Mouse (Mus musculus) kidney, embryonic 16.5 days (tissue): Measurements from ENCODE around the gene Ptgs1. TPM values are rescaled to one million over a fixed set of nuclear protein-coding genes. Genes with fewer than 3 reads are reported as not detected.

Source experiments
- ATAC-seq: fragments of 200-750 bp; cut with Nextera tagmentation; 2 replicates; pipeline ENCODE4 v1.8.0; 2017; ENCODE audit warnings: moderate TSS enrichment; ENCODE audit not compliant: low FRiP score, low TSS enrichment
- H3K27ac ChIP-seq: fragments of 300-500 bp; sonication (generic); 2 replicates; pipeline ENCODE4 v1.5.1; 2014; ENCODE audit warnings: low read length
- H3K27me3 ChIP-seq: fragments of 300-500 bp; sonication (generic); 2 replicates; pipeline ENCODE4 v1.6.1; 2014; ENCODE audit warnings: low read length, control low read depth, mixed read lengths; ENCODE audit not compliant: insufficient read depth
- H3K36me3 ChIP-seq: fragments of 300-500 bp; sonication (generic); 2 replicates; pipeline ENCODE4 v1.6.1; 2014; ENCODE audit warnings: low read length, control low read depth, mixed read lengths; ENCODE audit not compliant: insufficient read depth
- H3K4me1 ChIP-seq: fragments of 300-500 bp; sonication (generic); 2 replicates; pipeline ENCODE4 v1.6.1; 2014; ENCODE audit warnings: low read length, control low read depth, mixed read lengths; ENCODE audit not compliant: insufficient read depth
- H3K4me2 ChIP-seq: fragments of 300-500 bp; sonication (generic); replicated peaks from 2 replicates; pipeline ENCODE4 v1.6.1; 2014; ENCODE audit warnings: low read depth, low read length
- H3K4me3 ChIP-seq: fragments of 300-500 bp; sonication (generic); 2 replicates; pipeline ENCODE4 v1.5.1; 2014; ENCODE audit warnings: mild to moderate bottlenecking, low read length
- H3K9ac ChIP-seq: fragments of 300-500 bp; sonication (generic); replicated peaks from 2 replicates; pipeline ENCODE4 v1.6.1; 2014; ENCODE audit warnings: low read length
- H3K9me3 ChIP-seq: fragments of 300-500 bp; sonication (generic); 2 replicates; pipeline ENCODE4 v1.6.1; 2016; ENCODE audit warnings: low read length, control low read depth
- WGBS: fragments of 180-500 bp; shearing (Covaris S2); extraction: QIAGEN DNeasy Blood & Tissue Kit; methylation state at CpG from one replicate; pipeline ENCODE4 v1.1.7; 2014; 5-methylcytosine and 5-hydroxymethylcytosine counted together
- polyA plus RNA-seq: library from polyadenylated mRNA; unstranded; fragments of >200 nt; fragmentation: Nextera tagmentation; extraction: Ambion mirVana; gene quantifications from 2 replicates; pipeline ENCODE4 v1.2.1, GENCODE M21; 2015

Ptgs1 gene
- polyA plus RNA-seq, 1 experiment from 2014 or later = 39.9 TPM

- WGBS = 22% methylated on average over 3 of the region's 3 CpGs
- H3K27me3 ChIP-seq = peaks cover 38% of the 10 kb centered on the region
These were observed 31.4 kb upstream of the Ptgs1 start for GRCm38 (mm10) chr2:36198882-36199262.

GRCm38 (mm10) chr2:36200813-36201212 is 29.4 kb upstream of the Ptgs1 start:
- no peak overlapping the region for H3K9ac ChIP-seq
- ATAC-seq = no peak
- 90% methylated on average over 2 of the region's 2 CpGs for WGBS
- no peak overlapping the region for H3K4me2 ChIP-seq
- no peaks in the 10 kb centered on the region for H3K9me3 ChIP-seq
- no peak overlapping the region for H3K4me3 ChIP-seq
- no peaks in the 10 kb centered on the region for H3K36me3 ChIP-seq
- peaks cover 49% of the 10 kb centered on the region for H3K27me3 ChIP-seq
- no peak overlapping the region for H3K27ac ChIP-seq
- peaks cover 26% of the 10 kb centered on the region for H3K4me1 ChIP-seq

More at GRCm38 (mm10) chr2:36198882-36199262, 31.4 kb upstream of the Ptgs1 start:
- Histone ChIP-seq H3K4me1 (peaks cover 26% of the 10 kb centered on the region), H3K27ac (peak overlapping the region; percentile 36; the same call in 1 of the 2 replicates), H3K9me3 (no peaks in the 10 kb centered on the region), H3K4me3 (no peak overlapping the region), H3K36me3 (no peaks in the 10 kb centered on the region), H3K4me2 (peak overlapping the region; percentile 34), H3K9ac (no peak overlapping the region)
- ATAC-seq = no peak

- no peaks in the 10 kb centered on the region for H3K9me3 ChIP-seq
- 22% methylated on average over 18 of the region's 18 CpGs for WGBS
- H3K4me1 ChIP-seq = peaks cover 26% of the 10 kb centered on the region
- H3K27me3 ChIP-seq = peaks cover 49% of the 10 kb centered on the region
- peak overlapping the region; percentile 50 for H3K4me3 ChIP-seq
- peak overlapping the region; percentile 83 for H3K4me2 ChIP-seq
- no peak overlapping the region for H3K9ac ChIP-seq
- no peak overlapping the region for H3K27ac ChIP-seq
- no peak for ATAC-seq
- no peaks in the 10 kb centered on the region for H3K36me3 ChIP-seq
These were observed 28.2 kb upstream of the Ptgs1 start for GRCm38 (mm10) chr2:36201756-36202610.

GRCm38 (mm10) chr2:36202611-36202880 is 27.7 kb upstream of the Ptgs1 start:
- ATAC-seq = no peak

GRCm38 (mm10) chr2:36203011-36203825 is 27.0 kb upstream of the Ptgs1 start:
- ATAC-seq = peak; percentile 55; the same call in 1 of the 2 replicates
- H3K9me3 ChIP-seq = no peaks in the 10 kb centered on the region
- peaks cover 23% of the 10 kb centered on the region for H3K4me1 ChIP-seq
- peak overlapping the region; percentile 29 for H3K9ac ChIP-seq
- H3K36me3 ChIP-seq = no peaks in the 10 kb centered on the region
- no peak overlapping the region for H3K27ac ChIP-seq
- WGBS = 2% methylated on average over 39 of the region's 39 CpGs
- H3K4me3 ChIP-seq = peak overlapping the region; percentile 50
- H3K27me3 ChIP-seq = peaks cover 49% of the 10 kb centered on the region
- peak overlapping the region; percentile 83 for H3K4me2 ChIP-seq

More at GRCm38 (mm10) chr2:36202611-36202880, 27.7 kb upstream of the Ptgs1 start:
- Histone ChIP-seq H3K27me3 (peaks cover 49% of the 10 kb centered on the region), H3K36me3 (no peaks in the 10 kb centered on the region), H3K9ac (no peak overlapping the region; the same call in 1 of the 2 replicates), H3K9me3 (no peaks in the 10 kb centered on the region), H3K4me1 (peaks cover 26% of the 10 kb centered on the region), H3K4me3 (peak overlapping the region; percentile 50), H3K27ac (no peak overlapping the region), H3K4me2 (peak overlapping the region; percentile 83)
- WGBS = 16% methylated on average over 5 of the region's 5 CpGs

GRCm38 (mm10) chr2:36204595-36204994 is 25.6 kb upstream of the Ptgs1 start:
- Histone ChIP-seq H3K36me3 (no peaks in the 10 kb centered on the region), H3K4me1 (peaks cover 14% of the 10 kb centered on the region), H3K4me3 (no peak overlapping the region), H3K4me2 (no peak overlapping the region), H3K9ac (no peak overlapping the region), H3K27ac (no peak overlapping the region), H3K9me3 (no peaks in the 10 kb centered on the region), H3K27me3 (peaks cover 45% of the 10 kb centered on the region)
- no peak for ATAC-seq
- 72% methylated on average over 4 of the region's 4 CpGs for WGBS

- no peak overlapping the region for H3K4me2 ChIP-seq
- ATAC-seq = no peak
- H3K9me3 ChIP-seq = no peaks in the 10 kb centered on the region
- H3K27ac ChIP-seq = no peak overlapping the region
- peaks cover 43% of the 10 kb centered on the region for H3K27me3 ChIP-seq
- WGBS = 55% methylated on average over 11 of the region's 11 CpGs
- H3K36me3 ChIP-seq = no peaks in the 10 kb centered on the region
- H3K9ac ChIP-seq = no peak overlapping the region
- peaks cover 29% of the 10 kb centered on the region for H3K4me1 ChIP-seq
- H3K4me3 ChIP-seq = no peak overlapping the region
These were observed 23.2 kb upstream of the Ptgs1 start for GRCm38 (mm10) chr2:36207071-36207470.

- Histone ChIP-seq H3K27me3 (peaks cover 14% of the 10 kb centered on the region), H3K9ac (0 out of 2 replicates have a peak overlapping the region, but pooled peaks have one; percentile 12), H3K4me1 (peaks cover 33% of the 10 kb centered on the region), H3K4me2 (peak overlapping the region; percentile 29), H3K36me3 (no peaks in the 10 kb centered on the region), H3K9me3 (no peaks in the 10 kb centered on the region), H3K4me3 (peak overlapping the region; percentile 1; the same call in 1 of the 2 replicates), H3K27ac (no peak overlapping the region)
- no peak for ATAC-seq
- WGBS = 3% methylated on average over 33 of the region's 34 CpGs
These were observed 19.4 kb upstream of the Ptgs1 start for GRCm38 (mm10) chr2:36210796-36211195.

GRCm38 (mm10) chr2:36211785-36212184 is 18.4 kb upstream of the Ptgs1 start:
- peaks cover 14% of the 10 kb centered on the region for H3K27me3 ChIP-seq
- ATAC-seq = peak; percentile 60
- no peak overlapping the region for H3K4me3 ChIP-seq
- H3K27ac ChIP-seq = no peak overlapping the region
- no peak overlapping the region for H3K9ac ChIP-seq
- H3K9me3 ChIP-seq = no peaks in the 10 kb centered on the region
- H3K36me3 ChIP-seq = no peaks in the 10 kb centered on the region
- WGBS = 12% methylated on average over 7 of the region's 7 CpGs
- H3K4me2 ChIP-seq = no peak overlapping the region
- H3K4me1 ChIP-seq = peaks cover 42% of the 10 kb centered on the region
